Mouse (Mus musculus) hindbrain, embryonic 14.5 days (tissue): ENCODE measurements around the gene Hcn1. TPM values are rescaled to one million over a fixed set of nuclear protein-coding genes. Genes with fewer than 3 reads are reported as not detected.

Experiments
- ATAC-seq: fragments of 200-750 bp; cut with Nextera tagmentation; 2 replicates; pipeline ENCODE4 v1.8.0; 2017; ENCODE audit warnings: moderate number of reproducible peaks, mild to moderate bottlenecking, moderate TSS enrichment, moderate library complexity; ENCODE audit not compliant: low FRiP score
- DNase-seq: peaks from one replicate; pipeline ENCODE4 v3.0.0-alpha.2; 2015; ENCODE audit warnings: low spot score
- H3K27ac ChIP-seq: fragments of 300-500 bp; sonication (generic); 2 replicates; pipeline ENCODE4 v1.5.1; 2014; ENCODE audit warnings: mild to moderate bottlenecking, moderate library complexity
- H3K27me3 ChIP-seq: fragments of 300-500 bp; sonication (generic); 2 replicates; pipeline ENCODE4 v1.6.1; 2014; ENCODE audit warnings: mild to moderate bottlenecking, low read length, mixed read lengths; ENCODE audit not compliant: control insufficient read depth, insufficient read depth
- H3K36me3 ChIP-seq: fragments of 300-500 bp; sonication (generic); replicated peaks from 2 replicates; pipeline ENCODE4 v1.6.1; 2014; ENCODE audit not compliant: control insufficient read depth, insufficient read depth
- H3K4me1 ChIP-seq: fragments of 300-500 bp; sonication (generic); replicated peaks from 2 replicates; pipeline ENCODE4 v1.6.1; 2014; ENCODE audit warnings: antibody characterized with exemption, low read length, mixed read lengths; ENCODE audit not compliant: control insufficient read depth, insufficient read depth
- H3K4me2 ChIP-seq: fragments of 300-500 bp; sonication (generic); replicated peaks from 2 replicates; pipeline ENCODE4 v1.6.1; 2014; ENCODE audit warnings: mild to moderate bottlenecking, moderate library complexity
- H3K4me3 ChIP-seq: fragments of 300-500 bp; sonication (generic); replicated peaks from 2 replicates; pipeline ENCODE4 v1.5.1; 2014; ENCODE audit warnings: mild to moderate bottlenecking, low read length
- H3K9ac ChIP-seq: fragments of 300-500 bp; sonication (generic); 2 replicates; pipeline ENCODE4 v1.6.1; 2014
- H3K9me3 ChIP-seq: fragments of 300-500 bp; sonication (generic); 2 replicates; pipeline ENCODE4 v1.6.1; 2016; ENCODE audit warnings: low read length; ENCODE audit not compliant: control insufficient read depth
- WGBS: fragments of 180-500 bp; shearing (Covaris S2); extraction: QIAGEN DNeasy Blood & Tissue Kit; methylation state at CpG from one replicate; pipeline ENCODE4 v1.1.7; 2014; 5-methylcytosine and 5-hydroxymethylcytosine counted together
- polyA plus RNA-seq: library from polyadenylated mRNA; unstranded; fragments of >200 nt; fragmentation: Nextera tagmentation; extraction: Ambion mirVana; gene quantifications from 2 replicates; pipeline ENCODE4 v1.2.1, GENCODE M21; 2014

Gene Hcn1
- polyA plus RNA-seq, 1 experiment from 2014 or later, result 1.4 TPM

GRCm38 (mm10) chr13:117880471-117881225 lies 278.5 kb downstream of the Hcn1 start:
- no peak for DNase-seq
- 80% methylated on average over 4 of the region's 4 CpGs for WGBS
- Histone ChIP-seq H3K4me3 (no peak overlapping the region), H3K4me1 (no peaks in the 10 kb centered on the region), H3K9me3 (no peaks in the 10 kb centered on the region), H3K9ac (no peak overlapping the region), H3K4me2 (no peak overlapping the region), H3K27me3 (no peaks in the 10 kb centered on the region), H3K27ac (no peak overlapping the region), H3K36me3 (no peaks in the 10 kb centered on the region)
- no peak for ATAC-seq

GRCm38 (mm10) chr13:117892076-117892475 lies 290.0 kb downstream of the Hcn1 start:
- no peak for DNase-seq
- 87% methylated on average over 5 of the region's 5 CpGs for WGBS
- Histone ChIP-seq H3K4me2 (no peak overlapping the region), H3K4me3 (no peak overlapping the region), H3K4me1 (no peaks in the 10 kb centered on the region), H3K9me3 (no peaks in the 10 kb centered on the region), H3K36me3 (no peaks in the 10 kb centered on the region), H3K9ac (no peak overlapping the region), H3K27ac (no peak overlapping the region), H3K27me3 (no peaks in the 10 kb centered on the region)
- ATAC-seq, result no peak

DNA sequence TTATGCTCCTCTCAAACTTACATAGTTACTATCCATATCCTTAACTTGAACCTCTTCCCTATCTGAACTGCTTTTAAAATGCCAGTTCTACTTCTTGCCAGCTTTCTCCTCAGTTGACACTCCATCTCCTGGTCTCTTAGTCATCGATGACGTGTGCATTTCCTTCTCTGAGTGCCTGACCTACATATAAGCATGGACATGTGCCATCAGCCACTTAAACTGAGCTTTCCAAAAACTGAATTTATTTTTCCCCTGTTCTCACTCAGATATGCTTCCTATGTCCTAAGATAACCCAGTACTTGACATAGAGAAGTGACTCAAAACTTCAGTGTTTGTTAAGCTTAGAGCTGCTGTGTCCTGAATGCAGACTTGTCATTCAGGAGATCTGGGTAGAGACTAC lies 295.9 kb downstream of the Hcn1 start:
- no peak for ATAC-seq
- no peaks in the 10 kb centered on the region for H3K4me1 ChIP-seq
- H3K36me3 ChIP-seq, result no peaks in the 10 kb centered on the region
- no peak for DNase-seq
- H3K4me2 ChIP-seq, result no peak overlapping the region
- no peak overlapping the region for H3K4me3 ChIP-seq
- no peaks in the 10 kb centered on the region for H3K9me3 ChIP-seq
- H3K27me3 ChIP-seq, result no peaks in the 10 kb centered on the region
- H3K9ac ChIP-seq, result no peak overlapping the region
- WGBS, result 82% methylated on average over 2 of the region's 2 CpGs
- H3K27ac ChIP-seq, result no peak overlapping the region

- no peaks in the 10 kb centered on the region for H3K36me3 ChIP-seq
- H3K4me3 ChIP-seq, result no peak overlapping the region
- H3K4me2 ChIP-seq, result no peak overlapping the region
- H3K9ac ChIP-seq, result no peak overlapping the region
- H3K27me3 ChIP-seq, result no peaks in the 10 kb centered on the region
- WGBS, result 93% methylated on average over 3 of the region's 3 CpGs
- ATAC-seq (no peak), DNase-seq (no peak)
- no peak overlapping the region for H3K27ac ChIP-seq
- H3K4me1 ChIP-seq, result no peaks in the 10 kb centered on the region
- no peaks in the 10 kb centered on the region for H3K9me3 ChIP-seq
Measured at GRCm38 (mm10) chr13:117907801-117908200, 305.7 kb downstream of the Hcn1 start.

GRCm38 (mm10) chr13:117929734-117930133 lies 327.6 kb downstream of the Hcn1 start:
- no peak overlapping the region for H3K4me2 ChIP-seq
- DNase-seq (no peak), ATAC-seq (no peak)
- no peak overlapping the region for H3K9ac ChIP-seq
- H3K27me3 ChIP-seq, result no peaks in the 10 kb centered on the region
- no peaks in the 10 kb centered on the region for H3K36me3 ChIP-seq
- whole genome bisulfite sequencing, result 91% methylated on average over 4 of the region's 4 CpGs
- no peaks in the 10 kb centered on the region for H3K4me1 ChIP-seq
- H3K9me3 ChIP-seq, result no peaks in the 10 kb centered on the region
- H3K27ac ChIP-seq, result no peak overlapping the region
- no peak overlapping the region for H3K4me3 ChIP-seq

- DNase-seq (no peak), ATAC-seq (no peak)
- no peak overlapping the region for H3K4me3 ChIP-seq
- no peaks in the 10 kb centered on the region for H3K36me3 ChIP-seq
- H3K27me3 ChIP-seq, result no peaks in the 10 kb centered on the region
- H3K4me2 ChIP-seq, result no peak overlapping the region
- WGBS, result 83% methylated on average over 2 of the region's 2 CpGs
- no peak overlapping the region for H3K27ac ChIP-seq
- no peak overlapping the region for H3K9ac ChIP-seq
- no peaks in the 10 kb centered on the region for H3K9me3 ChIP-seq
- H3K4me1 ChIP-seq, result no peaks in the 10 kb centered on the region
Measured at GRCm38 (mm10) chr13:117931746-117932145, 329.6 kb downstream of the Hcn1 start.

DNA sequence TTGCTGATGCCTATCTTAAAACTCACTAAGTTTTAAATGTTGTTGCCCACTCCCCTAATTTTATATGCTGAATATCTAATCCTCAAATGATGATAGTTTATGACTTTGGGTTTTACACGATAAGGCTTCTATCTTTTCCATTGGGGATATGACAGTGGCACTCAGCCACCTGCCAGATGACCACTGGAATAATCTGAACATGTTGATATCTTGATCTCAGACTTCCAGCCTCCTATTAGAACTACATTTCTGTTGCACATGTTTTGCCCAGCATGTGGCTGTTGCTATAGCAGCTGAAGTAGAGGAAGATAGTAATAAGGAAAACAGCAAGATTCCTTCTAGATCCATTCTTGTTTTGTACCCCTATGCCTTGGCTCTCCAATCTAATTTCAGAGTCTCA lies 336.6 kb downstream of the Hcn1 start:
- H3K4me1 ChIP-seq, result no peaks in the 10 kb centered on the region
- no peak overlapping the region for H3K27ac ChIP-seq
- H3K9me3 ChIP-seq, result no peaks in the 10 kb centered on the region
- WGBS, result 72% methylated on average over 1 of the region's 1 CpGs
- H3K4me2 ChIP-seq, result no peak overlapping the region
- DNase-seq (no peak), ATAC-seq (no peak)
- H3K4me3 ChIP-seq, result no peak overlapping the region
- no peak overlapping the region for H3K9ac ChIP-seq
- H3K36me3 ChIP-seq, result no peaks in the 10 kb centered on the region
- H3K27me3 ChIP-seq, result no peaks in the 10 kb centered on the region

DNA sequence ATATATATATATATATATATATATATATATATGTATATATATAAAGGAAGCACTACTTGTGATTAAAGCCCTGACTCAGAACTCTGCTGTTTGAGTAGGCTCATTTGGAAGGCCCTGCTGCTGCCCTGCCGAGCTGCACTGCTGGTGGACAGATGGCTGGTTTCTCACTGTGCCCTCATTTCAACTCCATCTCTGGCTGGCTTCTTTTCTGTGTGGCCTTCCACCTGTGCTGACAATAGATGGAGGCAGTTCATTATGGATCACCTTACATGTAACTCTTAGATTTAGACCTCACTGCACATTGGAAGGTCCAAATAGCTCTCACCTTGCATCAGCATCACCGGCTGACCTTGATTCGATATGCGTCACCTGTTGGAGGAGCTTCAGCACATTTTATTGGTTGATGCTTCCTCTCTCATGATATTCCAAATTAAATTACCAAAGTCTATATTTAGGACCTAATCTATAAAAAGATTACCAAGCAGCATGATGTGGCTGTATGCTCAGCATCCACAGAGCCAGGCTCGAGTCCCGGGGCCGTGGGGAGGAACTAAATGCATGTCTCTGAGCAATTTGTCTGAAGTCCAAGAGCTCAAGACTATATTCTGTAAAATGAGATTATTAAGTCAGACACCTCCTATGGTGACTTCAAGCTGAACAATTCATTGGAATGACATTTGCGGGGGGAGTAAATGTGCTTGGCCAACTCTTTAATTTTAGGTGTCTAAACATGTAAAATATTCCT lies 338.6 kb downstream of the Hcn1 start:
- WGBS, result 91% methylated on average over 8 of the region's 8 CpGs
- DNase-seq (no peak), ATAC-seq (peak; percentile 57; the same call in 1 of the 2 replicates)
- Histone ChIP-seq H3K9ac (no peak overlapping the region), H3K36me3 (no peaks in the 10 kb centered on the region), H3K9me3 (no peaks in the 10 kb centered on the region), H3K4me3 (no peak overlapping the region), H3K4me1 (no peaks in the 10 kb centered on the region), H3K27ac (no peak overlapping the region), H3K4me2 (no peak overlapping the region), H3K27me3 (no peaks in the 10 kb centered on the region)

GRCm38 (mm10) chr13:117946843-117947242 lies 344.7 kb downstream of the Hcn1 start:
- no peak; the same call in 1 of the 2 replicates for ATAC-seq

More at GRCm38 (mm10) chr13:117946843-117947242, 344.7 kb downstream of the Hcn1 start:
- 80% methylated on average over 3 of the region's 3 CpGs for WGBS
- Histone ChIP-seq H3K27me3 (no peaks in the 10 kb centered on the region), H3K27ac (no peak overlapping the region), H3K36me3 (no peaks in the 10 kb centered on the region), H3K9me3 (no peaks in the 10 kb centered on the region), H3K9ac (no peak overlapping the region), H3K4me2 (no peak overlapping the region), H3K4me1 (no peaks in the 10 kb centered on the region), H3K4me3 (no peak overlapping the region)
- no peak for DNase-seq
